Mouse (Mus musculus) lung, adult 2 months (tissue): ENCODE results near the gene Csnk1e.

Experiments
- CTCF ChIP-seq: fragments of 200-500 bp; IDR thresholded peaks from 2 replicates; pipeline ENCODE4 v1.5.1; 2011; ENCODE audit warnings: mild to moderate bottlenecking, low read length, control low read depth; ENCODE audit not compliant: insufficient read depth
- POLR2A ChIP-seq: fragments of 200-500 bp; IDR thresholded peaks from 2 replicates; pipeline ENCODE4 v1.6.1; 2011; ENCODE audit warnings: low read depth, mild to moderate bottlenecking, control low read depth, low read length, borderline replicate concordance; ENCODE audit errors: extremely low read depth

GRCm38 (mm10) chr15:79368861-79369440 lies 86.4 kb downstream of the Csnk1e start:
- TF ChIP-seq POLR2A = no peak; the same call in 1 of the 2 replicates
- no peak for TF ChIP-seq CTCF
